Comparison of ENCODE assay signal across 8 mouse cellular contexts in genomic region chr4:59625998-59626910, GRCm38 (mm10). TPM values are rescaled to one million over a fixed set of nuclear protein-coding genes. Genes with fewer than 3 reads are reported as not detected.
A peak's percentile ranks its signal among the peaks of the same experiment; 100 is the strongest.
DNase-seq lines count a peak whose midpoint lies in the region; ATAC-seq lines count a peak whose summit lies in the region.

E130308A19Rik (plus strand) TSS chr4:59626211.

- peak; percentile 95 for ATAC-seq in intestine, embryonic 15.5 days

- peak within 1 kb of the TSS; percentile 93 for H3K4me3 ChIP-seq in intestine, embryonic 15.5 days (replicated peaks)
- H3K4me3 ChIP-seq in midbrain, embryonic 10.5 days: peak within 1 kb of the TSS; percentile 93

- no peaks in the 10 kb centered on the region for H3K9me3 ChIP-seq in intestine, embryonic 15.5 days
- no peaks in the 10 kb centered on the region for H3K9me3 ChIP-seq in midbrain, embryonic 10.5 days (replicated peaks)

- H3K36me3 ChIP-seq in intestine, embryonic 15.5 days: no peaks in the 10 kb centered on the region
- no peaks in the 10 kb centered on the region for H3K36me3 ChIP-seq in midbrain, embryonic 10.5 days

- H3K27me3 ChIP-seq in intestine, embryonic 15.5 days (replicated peaks): no peaks in the 10 kb centered on the region
- no peaks in the 10 kb centered on the region for H3K27me3 ChIP-seq in midbrain, embryonic 10.5 days (ENCODE audit: low read depth, poor library complexity, severe bottlenecking)

- H3K9ac ChIP-seq in intestine, embryonic 15.5 days: peak within 1 kb of the TSS; percentile 79

- no peaks in the 10 kb centered on the region for H3K4me1 ChIP-seq in intestine, embryonic 15.5 days (replicated peaks)
- peaks cover 49% of the 10 kb centered on the region for H3K4me1 ChIP-seq in midbrain, embryonic 10.5 days

- DNase-seq in adrenal gland, adult (ENCODE audit: inconsistent age in 2 of 2, low spot score in 1 of 2): peak; percentile 86 to 94
- peak; percentile 91 for DNase-seq in embryo, embryonic 10.5 days (ENCODE audit: low spot score)
- peak; percentile 79 for DNase-seq in gastrocnemius, postnatal 25 days
- peak; percentile 59 to 72 for DNase-seq in left cerebral cortex, postnatal 36 days (ENCODE audit: low spot score in 2 of 2)
- DNase-seq in midbrain, embryonic 10.5 days (ENCODE audit: low spot score): peak; percentile 87
- DNase-seq in right cerebral cortex, postnatal 36 days (ENCODE audit: low spot score in 2 of 2): peak; percentile 35 to 42
- peak; percentile 62 to 72 for DNase-seq in urinary bladder, postnatal 4 days (ENCODE audit: low spot score in 2 of 2)

- under 1% methylated on average over 86 of the region's 120 CpGs for WGBS in intestine, embryonic 15.5 days
- under 1% methylated on average over 114 of the region's 120 CpGs for WGBS in midbrain, embryonic 10.5 days

- H3K27ac ChIP-seq in intestine, embryonic 15.5 days: peak within 1 kb of the TSS; percentile 72
- peak within 1 kb of the TSS; percentile 98 for H3K27ac ChIP-seq in midbrain, embryonic 10.5 days (replicated peaks)

- intact Hi-C loops in left cerebral cortex, postnatal 36 days (cut with DNase I): loop anchor here (5.0 kb wide), 3 partner anchors 131 to 251 kb away; no protein-coding TSS in a partner anchor

- H3K4me2 ChIP-seq in intestine, embryonic 15.5 days (replicated peaks): peak within 1 kb of the TSS; percentile 75

RNA-seq across cellular contexts. Expression of gene E130308A19Rik, which starts in this region (rescaled TPM):
- 1 to 10 TPM; 3.3 to 3.7 TPM for total RNA-seq in gastrocnemius, postnatal 25 days (2021)
- 14.7 and 15.1 TPM in 2 replicates for polyA plus RNA-seq in intestine, embryonic 15.5 days (2015; fragmentation: Nextera tagmentation; extraction: Ambion mirVana)
- total RNA-seq in left cerebral cortex, postnatal 36 days (2021): 10 to 100 TPM; 10.2 to 15.0 TPM
- 51.3 and 54.0 TPM in 2 replicates for polyA plus RNA-seq in midbrain, embryonic 10.5 days (2016; fragmentation: Nextera tagmentation; extraction: Ambion mirVana)

Comparison
In these comparisons a context has a peak if more than half of its experiments do, and no peak if none do; other contexts are left out.
1. Peak in every context shown above with its lines: DNase-seq, ATAC-seq, H3K4me3 ChIP-seq and H3K27ac ChIP-seq.
2. DNase-seq: peak in every context shown above with its lines; median percentile 91 in embryo, embryonic 10.5 days; 90 in adrenal gland, adult; 87 in midbrain, embryonic 10.5 days; 79 in gastrocnemius, postnatal 25 days; 67 in urinary bladder, postnatal 4 days; 66 in left cerebral cortex, postnatal 36 days; 38 in right cerebral cortex, postnatal 36 days.